Mouse (Mus musculus): ENCODE measurements around the gene 2810459M11Rik. TPM values are rescaled to one million over a fixed set of nuclear protein-coding genes. Genes with fewer than 3 reads are reported as not detected.

The 2810459M11Rik gene
- total RNA-seq, 1 experiment from 2014 or later, result 0.18 TPM

- peak; percentile 72 for DNase-seq
These were observed 7.7 kb downstream of the 2810459M11Rik start for GRCm38 (mm10) chr1:86053198-86053921.

GRCm38 (mm10) chr1:86054943-86055342 is 9.3 kb downstream of the 2810459M11Rik start:
- DNase-seq, result no peak

GRCm38 (mm10) chr1:86056284-86056683 is 10.6 kb downstream of the 2810459M11Rik start:
- DNase-seq, result no peak

DNA sequence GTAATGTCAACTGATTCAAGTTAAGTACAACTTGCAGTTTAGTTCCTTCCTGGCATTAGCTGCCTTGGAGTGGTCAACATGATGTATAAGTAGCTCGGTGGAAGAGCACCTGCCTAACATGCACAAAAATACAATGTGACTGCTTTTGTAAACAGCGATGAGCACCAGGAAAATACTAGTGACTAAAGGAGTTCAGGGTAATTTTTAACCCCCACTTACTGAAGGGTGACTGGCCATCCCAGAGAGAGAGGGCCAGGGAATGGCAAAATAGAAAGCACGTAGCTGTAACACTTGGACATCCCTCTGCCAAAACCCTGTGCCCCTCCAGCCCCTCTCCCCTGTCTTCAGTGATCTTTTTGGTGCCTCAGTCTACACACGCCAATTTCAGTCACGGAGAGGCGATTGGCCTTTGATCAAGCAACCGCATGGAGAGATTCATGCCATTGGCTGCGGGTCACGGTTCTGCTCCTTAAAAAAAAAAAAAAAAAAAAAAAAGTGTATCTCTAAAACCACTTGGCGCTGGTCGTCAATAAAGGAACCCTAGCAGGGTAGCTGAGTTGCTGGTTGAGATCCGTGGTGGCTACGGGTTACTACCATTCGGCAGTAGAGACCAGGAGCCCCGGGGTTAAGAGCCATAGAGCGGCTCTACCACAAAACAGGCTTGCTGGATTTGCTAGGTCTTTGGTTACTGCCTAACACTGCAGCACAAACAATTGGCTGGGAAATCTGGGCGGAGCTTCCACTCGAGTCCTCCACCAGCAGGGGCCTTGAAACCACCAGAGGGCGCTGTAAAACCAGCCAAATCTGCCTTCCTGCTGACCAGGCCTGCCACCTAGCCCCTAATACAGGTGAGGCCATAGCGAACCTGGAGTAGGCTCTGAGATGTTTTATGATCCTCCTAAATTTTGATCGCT is 13.4 kb downstream of the 2810459M11Rik start:
- DNase-seq, result peak; percentile 91

DNA sequence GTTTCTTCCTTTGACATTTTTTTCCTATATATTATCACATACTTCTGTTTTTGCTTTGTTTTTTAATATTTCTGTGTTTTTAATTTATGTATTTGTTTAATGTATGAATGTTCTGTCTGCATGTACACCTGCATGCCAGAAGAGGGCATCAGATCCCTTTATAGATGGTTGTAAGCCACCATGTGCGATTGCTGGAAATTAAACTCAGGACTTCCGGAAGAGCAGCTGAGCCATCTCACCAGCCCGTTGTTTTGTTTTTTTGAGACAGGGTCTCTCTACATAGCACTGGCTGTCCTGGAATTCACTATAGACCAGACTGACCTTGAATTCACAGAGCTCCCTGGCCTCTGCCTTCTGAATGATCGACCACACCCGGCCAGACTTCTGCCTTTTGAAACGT is 16.9 kb downstream of the 2810459M11Rik start:
- no peak for DNase-seq

DNA sequence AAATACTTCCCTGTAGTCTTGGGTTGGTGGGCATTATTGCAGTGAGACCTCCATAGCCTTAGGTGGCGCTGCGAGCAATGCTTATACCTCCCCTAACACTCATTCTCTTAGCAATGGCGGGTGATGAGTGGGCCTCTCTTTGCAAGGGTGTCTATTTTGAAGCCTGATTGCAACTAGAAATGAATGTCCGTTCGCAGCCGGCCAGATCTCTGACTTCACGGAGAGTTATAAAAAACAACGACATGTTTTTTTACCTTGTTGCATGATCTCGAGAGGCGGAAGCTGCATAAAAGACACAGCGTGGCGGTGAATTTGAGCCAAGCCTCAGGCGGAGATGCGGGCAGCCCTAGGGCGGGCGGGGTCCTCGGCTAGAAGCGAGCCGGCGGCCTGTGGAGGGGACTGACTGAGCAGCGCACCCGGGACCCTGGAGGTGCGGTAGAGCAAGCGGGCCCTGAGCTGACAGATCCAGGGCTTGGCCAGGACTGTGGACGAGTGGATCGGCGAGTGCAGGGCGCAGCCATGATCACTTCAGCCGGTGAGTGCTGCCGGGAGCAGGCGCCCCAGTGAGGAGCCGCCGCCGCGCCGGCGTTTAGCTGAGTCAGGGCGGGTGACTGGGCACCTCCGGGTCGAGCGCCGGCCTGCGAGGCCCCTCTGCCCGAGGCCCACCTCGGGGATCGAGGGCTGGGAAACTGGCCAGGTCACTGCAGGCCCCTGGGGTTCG is 18.8 kb downstream of the 2810459M11Rik start, which contains the start of gene Psmd1:
Gene Psmd1, plus strand, starts transcription at position 117 of the 721 bp plus-strand sequence.
- peak; percentile 85 for DNase-seq

DNA sequence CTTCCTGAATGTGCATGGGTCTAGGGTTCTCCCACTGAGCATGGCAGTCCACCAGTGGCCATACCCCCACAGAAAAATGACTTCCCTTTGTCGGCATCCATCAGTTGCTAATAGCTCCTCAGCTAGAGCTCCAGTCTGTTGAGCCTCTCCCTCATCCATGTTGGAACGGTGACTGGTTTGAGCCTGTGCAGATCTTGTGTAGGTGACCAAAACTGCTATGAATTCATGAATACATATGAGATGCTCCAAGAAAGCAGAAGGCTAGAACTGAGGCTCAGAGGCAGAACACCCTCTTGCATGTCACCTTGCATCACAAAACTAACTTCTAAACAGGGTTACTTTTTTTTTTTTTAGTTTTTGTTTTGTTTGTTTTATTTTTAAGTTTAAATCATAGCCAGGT is 30.9 kb downstream of the 2810459M11Rik start:
- no peak for DNase-seq

DNA sequence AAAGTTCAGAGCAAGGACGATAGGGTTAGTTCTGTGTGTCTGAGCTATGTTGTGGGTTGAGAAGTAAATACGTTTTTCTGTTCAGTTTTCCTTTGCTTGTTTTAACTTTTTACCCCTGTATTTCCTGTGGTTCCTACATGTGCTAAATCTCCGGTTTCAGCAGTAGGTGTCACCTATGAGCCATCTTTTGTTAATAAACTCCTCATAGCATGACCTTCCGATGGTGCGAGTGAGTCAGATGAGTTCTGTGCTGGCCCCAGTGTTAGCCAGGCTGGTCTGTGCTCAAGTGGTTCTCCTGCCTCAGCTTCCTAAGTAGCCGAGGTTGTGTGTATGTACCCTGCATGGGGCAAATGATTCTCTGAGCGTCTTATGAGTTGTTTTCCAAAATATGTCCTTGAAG is 48.8 kb downstream of the 2810459M11Rik start:
- no peak for DNase-seq

DNA sequence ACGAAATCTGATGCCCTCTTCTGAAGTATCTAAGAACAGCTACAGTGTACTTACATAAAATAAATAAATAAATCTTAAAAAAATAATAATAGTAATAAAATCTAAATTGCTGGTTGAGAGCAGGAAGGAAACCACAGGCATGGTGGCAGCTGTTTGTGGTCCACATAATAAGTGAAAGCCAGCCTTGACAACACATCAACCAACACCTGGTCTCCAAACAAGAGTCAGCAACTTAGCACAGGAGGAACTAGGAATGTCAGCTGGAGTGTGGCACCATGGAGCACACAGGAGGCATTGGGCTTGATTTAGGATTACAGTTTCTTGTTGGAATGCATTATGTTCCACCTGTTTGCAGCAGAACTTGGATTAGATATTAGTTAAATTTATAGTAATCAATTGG is 59.4 kb downstream of the 2810459M11Rik start:
- no peak for DNase-seq

Other genes starting within 250 kb of the 2810459M11Rik start
- gene Itm2c, start 151.6 kb upstream of the 2810459M11Rik start, total RNA-seq (2021), result 453 and 521 TPM in 2 replicates
- 0.27 TPM in 1 of 2 replicates, not detected in the other for gene 4933407L21Rik, start 117.4 kb upstream of the 2810459M11Rik start, total RNA-seq (2021)
- gene Gpr55, start 84.9 kb upstream of the 2810459M11Rik start, total RNA-seq (2021), result 2.5 and 4.5 TPM in 2 replicates
- gene Spata3, start 29.0 kb upstream of the 2810459M11Rik start, total RNA-seq (2021), result not detected in 2 replicates
- gene Psmd1, start 18.5 kb downstream of the 2810459M11Rik start, total RNA-seq (2021), result 124 and 139 TPM in 2 replicates
- 0.21 TPM in 1 of 2 replicates, not detected in the other for gene Htr2b, start 66.1 kb downstream of the 2810459M11Rik start, total RNA-seq (2021)
- 1.5 and 4.6 TPM in 2 replicates for gene Gm21972, start 87.8 kb downstream of the 2810459M11Rik start, total RNA-seq (2021)
- 12.4 and 13.0 TPM in 2 replicates for gene Armc9, start 108.9 kb downstream of the 2810459M11Rik start, total RNA-seq (2021)